Mouse (Mus musculus) cortical plate, adult 2 months (tissue): ENCODE measurements around the gene Slc44a3.

Source experiments
- CTCF ChIP-seq: fragments of 200-500 bp; IDR thresholded peaks from 2 replicates; pipeline ENCODE4 v1.5.1; 2011; ENCODE audit warnings: mild to moderate bottlenecking, control low read depth, low read length; ENCODE audit not compliant: insufficient read depth; ENCODE audit errors: extremely low read depth
- POLR2A ChIP-seq: fragments of 200-500 bp; IDR thresholded peaks from 2 replicates; pipeline ENCODE4 v1.6.1; 2011; ENCODE audit warnings: mild to moderate bottlenecking, low read length, control low read depth; ENCODE audit not compliant: insufficient read depth; ENCODE audit errors: extremely low read depth

DNA sequence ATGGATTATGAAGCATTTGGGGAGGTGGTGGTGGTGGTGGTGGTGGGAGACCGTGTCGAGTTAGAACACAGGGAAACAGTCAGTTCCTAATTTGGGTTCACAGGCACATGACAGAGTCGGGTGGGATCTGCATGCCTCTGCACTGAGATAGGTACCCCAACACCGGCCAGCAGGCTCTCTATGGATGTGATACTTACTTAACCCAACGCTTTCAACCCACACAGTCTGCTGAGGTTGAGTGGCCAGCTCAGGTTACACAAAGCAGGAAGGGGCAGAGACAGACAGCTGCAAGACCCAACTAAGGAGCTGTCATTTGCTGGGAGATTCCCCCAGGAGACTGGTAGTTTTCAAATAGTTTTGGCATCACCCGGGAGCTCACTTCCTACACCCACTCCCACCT, 50.6 kb downstream of the Slc44a3 start:
- TF ChIP-seq POLR2A (no peak), CTCF (no peak)
